Mouse (Mus musculus): ENCODE measurements at regions not wholly inside any gene's neighbourhood (a gene's known extent, or its start where the extent isn't known, plus 50 kb on each side); places are given as distances from the start of the nearest gene placed in this dataset.

DNA sequence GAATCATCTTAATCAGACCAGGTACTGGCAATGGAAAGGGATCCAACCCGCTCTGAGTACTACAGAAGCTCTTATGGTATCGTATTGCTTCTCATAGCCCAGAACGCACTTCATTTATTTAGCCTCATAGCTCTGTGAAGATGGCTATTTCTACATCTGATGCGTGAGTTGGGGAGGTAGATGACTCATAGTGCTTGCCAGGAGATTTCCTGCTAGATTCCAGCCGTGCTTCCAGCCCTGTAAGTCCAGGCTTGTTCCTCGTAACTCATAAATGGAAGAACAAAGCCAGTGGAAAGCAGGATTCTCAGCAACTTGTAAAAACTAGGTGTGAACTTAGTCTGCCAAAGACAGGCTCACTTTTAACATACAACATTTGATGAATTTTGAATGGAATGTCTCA, 86.0 kb upstream of the Cnr1 start:
- ATAC-seq (ENCODE audit: low read depth) = no peak
- WGBS = 76% methylated on average over 6 of the region's 6 CpGs
- Histone ChIP-seq H3K27ac (ENCODE audit: low read length) (no peak overlapping the region), H3K9ac (ENCODE audit: low read length) (no peak overlapping the region), H3K4me3 (ENCODE audit: low read length) (no peak overlapping the region), H3K9me3 (ENCODE audit: control insufficient read depth, low read length) (no peaks in the 10 kb centered on the region), H3K4me1 (replicated peaks; ENCODE audit: control insufficient read depth, insufficient read depth, low read length) (no peaks in the 10 kb centered on the region), H3K27me3 (ENCODE audit: control insufficient read depth, insufficient read depth, low read depth, low read length) (no peaks in the 10 kb centered on the region), H3K36me3 (ENCODE audit: control insufficient read depth, insufficient read depth, low read length) (no peaks in the 10 kb centered on the region), H3K4me2 (ENCODE audit: low read depth, low read length) (no peak overlapping the region)

DNA sequence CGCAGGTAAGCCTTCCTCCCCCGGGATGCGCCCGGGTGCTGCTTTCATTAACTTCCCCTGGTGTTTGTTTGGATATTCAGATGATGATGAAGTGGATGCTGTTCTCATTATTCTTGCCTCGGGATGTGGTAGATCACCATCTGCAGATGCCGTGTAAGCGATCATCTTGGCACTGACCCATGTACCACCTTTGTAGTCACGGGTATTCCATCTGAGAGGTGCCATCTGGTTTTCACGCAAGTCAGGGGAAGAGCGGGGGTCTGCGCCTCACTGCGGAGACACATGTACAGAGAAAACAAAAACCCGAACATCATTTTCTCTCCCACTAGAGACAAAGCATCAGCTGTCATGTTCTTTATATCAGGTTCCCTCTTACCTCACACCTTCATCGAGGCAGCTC, 84.3 kb upstream of the Cnr1 start:
- no peaks in the 10 kb centered on the region for H3K4me1 ChIP-seq (replicated peaks; ENCODE audit: control insufficient read depth, insufficient read depth, low read length)
- H3K9me3 ChIP-seq (ENCODE audit: control insufficient read depth, low read length) = no peaks in the 10 kb centered on the region
- no peak overlapping the region for H3K4me3 ChIP-seq (ENCODE audit: low read length)
- H3K27ac ChIP-seq (ENCODE audit: low read length) = no peak overlapping the region
- H3K27me3 ChIP-seq (ENCODE audit: control insufficient read depth, insufficient read depth, low read depth, low read length) = no peaks in the 10 kb centered on the region
- no peak for ATAC-seq (ENCODE audit: low read depth)
- H3K4me2 ChIP-seq (ENCODE audit: low read depth, low read length) = no peak overlapping the region
- 69% methylated on average over 14 of the region's 14 CpGs for WGBS
- no peaks in the 10 kb centered on the region for H3K36me3 ChIP-seq (ENCODE audit: control insufficient read depth, insufficient read depth, low read length)
- no peak overlapping the region for H3K9ac ChIP-seq (ENCODE audit: low read length)

DNA sequence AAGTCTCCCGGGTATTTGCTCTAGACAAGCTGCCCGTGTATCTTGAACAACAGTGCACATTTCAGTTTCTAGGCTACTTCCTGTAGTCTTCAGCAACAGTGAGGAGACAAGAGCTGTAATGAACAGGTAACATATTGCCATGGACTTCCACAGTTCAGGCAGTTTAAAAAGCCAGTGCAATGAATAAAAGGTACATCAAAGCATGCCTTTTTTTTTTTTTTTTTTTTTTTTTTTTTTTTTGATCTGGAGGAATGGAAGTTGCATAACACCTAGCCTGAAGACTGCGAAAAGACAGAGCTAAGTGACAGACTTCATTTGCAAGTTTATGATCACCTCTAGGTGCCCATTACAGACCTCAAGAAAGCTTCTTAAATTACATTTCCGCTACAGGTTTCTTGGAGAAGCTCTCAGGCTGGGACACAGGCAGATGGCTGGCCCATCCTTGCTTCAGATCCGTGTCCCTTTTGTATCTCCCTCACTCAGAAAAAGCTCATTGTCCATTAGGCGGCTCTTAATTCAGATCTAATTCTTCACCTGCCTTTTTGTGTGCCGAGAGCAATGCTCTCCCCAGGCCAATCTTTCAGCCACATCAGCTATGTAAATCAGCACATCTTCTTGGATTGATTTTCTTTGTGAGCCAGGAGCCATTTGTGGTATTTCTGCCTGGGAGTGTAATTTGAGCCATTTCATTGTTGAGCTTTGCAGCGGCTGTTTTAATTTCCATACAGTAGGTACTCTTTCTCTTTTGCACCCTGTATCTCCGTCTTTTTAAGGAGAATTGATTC, 78.6 kb upstream of the Cnr1 start:
- H3K9me3 ChIP-seq (ENCODE audit: control insufficient read depth, low read length) = no peaks in the 10 kb centered on the region
- ATAC-seq (ENCODE audit: low read depth) = no peak
- H3K27ac ChIP-seq (ENCODE audit: low read length) = no peak overlapping the region
- H3K4me3 ChIP-seq (ENCODE audit: low read length) = no peak overlapping the region
- 34% methylated on average over 9 of the region's 9 CpGs for WGBS
- H3K27me3 ChIP-seq (ENCODE audit: control insufficient read depth, insufficient read depth, low read depth, low read length) = no peaks in the 10 kb centered on the region
- no peak overlapping the region for H3K9ac ChIP-seq (ENCODE audit: low read length)
- H3K4me2 ChIP-seq (ENCODE audit: low read depth, low read length) = no peak overlapping the region
- H3K36me3 ChIP-seq (ENCODE audit: control insufficient read depth, insufficient read depth, low read length) = no peaks in the 10 kb centered on the region
- no peaks in the 10 kb centered on the region for H3K4me1 ChIP-seq (replicated peaks; ENCODE audit: control insufficient read depth, insufficient read depth, low read length)

DNA sequence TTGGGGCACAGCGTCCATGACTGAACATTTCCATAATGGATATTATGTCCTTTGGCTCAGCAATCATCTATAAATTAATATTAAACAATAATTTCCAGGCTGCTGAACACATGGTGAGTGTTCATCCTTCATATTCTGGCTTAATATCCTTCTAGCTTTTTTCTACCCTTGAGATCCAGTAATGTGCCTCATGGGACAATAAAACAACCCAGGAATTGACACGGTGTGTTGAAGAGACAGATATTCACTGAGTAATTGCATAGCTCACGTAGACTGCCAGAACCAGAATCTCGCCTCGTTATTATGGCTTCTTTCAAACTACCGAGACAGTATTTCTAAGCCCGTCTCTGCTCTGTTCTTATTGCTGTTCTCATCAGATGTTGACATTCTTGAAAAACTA, 74.1 kb upstream of the Cnr1 start:
- Histone ChIP-seq H3K27ac (ENCODE audit: low read length) (no peak overlapping the region), H3K36me3 (ENCODE audit: control insufficient read depth, insufficient read depth, low read length) (no peaks in the 10 kb centered on the region), H3K4me2 (ENCODE audit: low read depth, low read length) (no peak overlapping the region), H3K4me3 (ENCODE audit: low read length) (no peak overlapping the region), H3K4me1 (replicated peaks; ENCODE audit: control insufficient read depth, insufficient read depth, low read length) (no peaks in the 10 kb centered on the region), H3K9ac (ENCODE audit: low read length) (no peak overlapping the region), H3K9me3 (ENCODE audit: control insufficient read depth, low read length) (no peaks in the 10 kb centered on the region), H3K27me3 (ENCODE audit: control insufficient read depth, insufficient read depth, low read depth, low read length) (no peaks in the 10 kb centered on the region)
- WGBS = 82% methylated on average over 7 of the region's 7 CpGs
- no peak for ATAC-seq (ENCODE audit: low read depth)

DNA sequence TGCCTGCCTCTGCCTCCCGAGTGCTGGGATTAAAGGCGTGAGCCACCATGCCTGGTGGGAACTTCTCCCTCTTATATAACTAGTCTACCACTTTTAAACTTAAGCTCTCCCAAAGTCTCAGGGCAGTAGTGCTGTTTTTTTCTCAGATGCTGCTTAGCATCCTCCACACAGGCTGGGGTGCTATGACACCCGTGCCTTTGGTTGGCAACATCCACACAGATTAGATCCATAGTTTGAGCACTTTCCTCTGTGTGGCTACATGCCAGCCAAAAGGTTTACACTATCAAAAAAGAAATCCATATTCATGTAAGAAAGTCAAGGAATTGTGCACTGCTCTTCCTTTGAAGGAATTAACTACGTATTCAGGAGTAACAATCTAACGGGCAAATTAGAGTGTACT, 72.1 kb upstream of the Cnr1 start:
- no peak overlapping the region for H3K9ac ChIP-seq (ENCODE audit: low read length)
- no peaks in the 10 kb centered on the region for H3K27me3 ChIP-seq (ENCODE audit: control insufficient read depth, insufficient read depth, low read depth, low read length)
- no peak overlapping the region for H3K4me2 ChIP-seq (ENCODE audit: low read depth, low read length)
- no peak for ATAC-seq (ENCODE audit: low read depth)
- no peaks in the 10 kb centered on the region for H3K9me3 ChIP-seq (ENCODE audit: control insufficient read depth, low read length)
- no peaks in the 10 kb centered on the region for H3K36me3 ChIP-seq (ENCODE audit: control insufficient read depth, insufficient read depth, low read length)
- no peaks in the 10 kb centered on the region for H3K4me1 ChIP-seq (replicated peaks; ENCODE audit: control insufficient read depth, insufficient read depth, low read length)
- WGBS = 85% methylated on average over 5 of the region's 5 CpGs
- no peak overlapping the region for H3K4me3 ChIP-seq (ENCODE audit: low read length)
- no peak overlapping the region for H3K27ac ChIP-seq (ENCODE audit: low read length)

DNA sequence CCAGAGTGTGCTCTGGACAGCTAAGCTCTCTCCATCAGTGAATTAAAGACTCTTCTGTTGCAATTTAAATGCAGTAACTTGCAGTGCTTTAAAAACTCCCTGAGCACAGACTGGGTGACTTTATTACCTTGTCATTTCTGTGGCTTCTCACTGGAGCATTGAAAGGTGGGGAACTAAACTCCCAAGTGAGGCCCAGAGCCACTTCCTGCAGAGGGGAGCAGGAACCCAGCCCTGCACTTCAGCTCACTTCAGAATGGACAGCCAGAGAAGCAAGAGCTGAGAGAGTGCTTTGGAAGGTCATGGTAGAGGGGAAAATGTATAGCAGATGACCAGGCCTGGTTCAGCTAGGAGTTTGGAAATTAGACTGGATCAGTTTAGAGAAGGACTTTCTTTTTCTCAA, 69.3 kb upstream of the Cnr1 start:
- Histone ChIP-seq H3K9me3 (ENCODE audit: control insufficient read depth, low read length) (no peaks in the 10 kb centered on the region), H3K27ac (ENCODE audit: low read length) (no peak overlapping the region), H3K4me3 (ENCODE audit: low read length) (no peak overlapping the region), H3K36me3 (ENCODE audit: control insufficient read depth, insufficient read depth, low read length) (no peaks in the 10 kb centered on the region), H3K4me1 (replicated peaks; ENCODE audit: control insufficient read depth, insufficient read depth, low read length) (no peaks in the 10 kb centered on the region), H3K4me2 (ENCODE audit: low read depth, low read length) (no peak overlapping the region), H3K27me3 (ENCODE audit: control insufficient read depth, insufficient read depth, low read depth, low read length) (no peaks in the 10 kb centered on the region), H3K9ac (ENCODE audit: low read length) (no peak overlapping the region)
- no peak for ATAC-seq (ENCODE audit: low read depth)

DNA sequence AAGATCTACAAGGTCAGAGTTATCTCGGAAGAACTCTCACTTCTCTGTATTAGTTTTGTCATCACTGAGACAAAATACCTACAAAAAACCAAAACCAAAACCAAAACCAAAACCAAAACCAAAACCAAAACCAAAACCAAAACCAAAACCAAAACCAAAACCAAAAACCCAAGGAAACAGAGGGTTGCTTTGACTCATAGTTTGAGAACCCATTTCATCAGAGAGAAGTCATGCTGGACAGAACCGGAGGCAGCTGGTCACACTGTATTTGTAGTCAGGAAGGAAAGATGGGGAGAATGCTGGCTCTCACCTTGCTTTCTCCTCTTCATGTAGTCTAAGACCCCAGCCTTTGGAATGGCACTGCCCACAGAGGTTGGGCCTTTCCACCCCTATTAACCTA, 57.3 kb upstream of the Cnr1 start:
- 86% methylated on average over 2 of the region's 2 CpGs for WGBS
- Histone ChIP-seq H3K4me3 (ENCODE audit: low read length) (no peak overlapping the region), H3K27me3 (ENCODE audit: control insufficient read depth, insufficient read depth, low read depth, low read length) (no peaks in the 10 kb centered on the region), H3K4me2 (ENCODE audit: low read depth, low read length) (no peak overlapping the region), H3K9me3 (ENCODE audit: control insufficient read depth, low read length) (no peaks in the 10 kb centered on the region), H3K27ac (ENCODE audit: low read length) (no peak overlapping the region), H3K9ac (ENCODE audit: low read length) (no peak overlapping the region), H3K36me3 (ENCODE audit: control insufficient read depth, insufficient read depth, low read length) (no peaks in the 10 kb centered on the region), H3K4me1 (replicated peaks; ENCODE audit: control insufficient read depth, insufficient read depth, low read length) (no peaks in the 10 kb centered on the region)
- no peak for ATAC-seq (ENCODE audit: low read depth)

DNA sequence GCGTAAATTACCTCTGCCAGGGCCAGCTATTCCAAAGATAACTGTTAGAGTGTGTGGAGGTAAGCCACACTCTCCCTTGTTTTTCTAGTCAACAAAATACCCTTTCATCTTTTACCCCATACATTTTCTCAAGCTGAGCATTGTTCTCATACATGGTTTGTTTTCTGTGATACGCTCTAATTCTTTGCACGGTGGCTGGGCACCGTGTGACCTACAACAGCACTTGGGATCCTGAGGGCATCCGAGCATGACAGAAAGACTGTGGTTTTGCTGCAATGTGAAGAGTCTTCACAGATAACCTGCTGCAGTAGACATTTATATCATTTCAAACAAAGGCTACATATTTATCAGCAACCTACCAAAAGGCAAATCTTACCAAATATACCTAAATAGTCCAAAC, 55.1 kb upstream of the Cnr1 start:
- 66% methylated on average over 5 of the region's 5 CpGs for WGBS
- Histone ChIP-seq H3K4me2 (ENCODE audit: low read depth, low read length) (no peak overlapping the region), H3K4me3 (ENCODE audit: low read length) (no peak overlapping the region), H3K27ac (ENCODE audit: low read length) (no peak overlapping the region), H3K4me1 (replicated peaks; ENCODE audit: control insufficient read depth, insufficient read depth, low read length) (no peaks in the 10 kb centered on the region), H3K36me3 (ENCODE audit: control insufficient read depth, insufficient read depth, low read length) (no peaks in the 10 kb centered on the region), H3K9me3 (ENCODE audit: control insufficient read depth, low read length) (no peaks in the 10 kb centered on the region), H3K27me3 (ENCODE audit: control insufficient read depth, insufficient read depth, low read depth, low read length) (no peaks in the 10 kb centered on the region), H3K9ac (ENCODE audit: low read length) (no peak overlapping the region)
- ATAC-seq (ENCODE audit: low read depth) = no peak

Measured in lung, embryonic 16.5 days (tissue).